Mouse (Mus musculus) kidney, adult 2 months (tissue): ENCODE data around the gene Efemp1. TPM values are rescaled to one million over a fixed set of nuclear protein-coding genes. Genes with fewer than 3 reads are reported as not detected.

Experiments
- DNase-seq: peaks from one replicate; pipeline ENCODE4 v3.0.0; 2021
- H3K27ac ChIP-seq: fragments of 200-500 bp; 2 replicates; pipeline ENCODE4 v1.5.1; 2012; ENCODE audit warnings: low read depth, low read length, control low read depth, inconsistent platforms; ENCODE audit not compliant: insufficient read depth
- H3K27me3 ChIP-seq: fragments of 200-500 bp; replicated peaks from 2 replicates; pipeline ENCODE4 v1.6.1; 2012; ENCODE audit warnings: mild to moderate bottlenecking, moderate library complexity, low read length, inconsistent platforms; ENCODE audit not compliant: control insufficient read depth, insufficient read depth
- H3K36me3 ChIP-seq: fragments of 200-500 bp; 2 replicates; pipeline ENCODE4 v1.6.1; 2012; ENCODE audit warnings: mild to moderate bottlenecking, moderate library complexity, low read length, inconsistent platforms; ENCODE audit not compliant: control insufficient read depth, insufficient read depth
- H3K4me1 ChIP-seq: fragments of 200-500 bp; 2 replicates; pipeline ENCODE4 v1.6.1; 2011; ENCODE audit warnings: low read length; ENCODE audit not compliant: control insufficient read depth, insufficient read depth
- H3K4me3 ChIP-seq: fragments of 200-500 bp; 2 replicates; pipeline ENCODE4 v1.5.1; 2011; ENCODE audit warnings: mild to moderate bottlenecking, low read depth, low read length, control low read depth; ENCODE audit not compliant: insufficient read depth
- CTCF ChIP-seq: fragments of 200-500 bp; conservative IDR thresholded peaks from 2 replicates; pipeline ENCODE4 v1.5.1; 2011; ENCODE audit warnings: low read depth, mild to moderate bottlenecking, control low read depth, low read length, moderate library complexity, mixed read lengths; ENCODE audit not compliant: insufficient read depth, insufficient read length
- POLR2A ChIP-seq: fragments of 200-500 bp; IDR thresholded peaks from one replicate; pipeline ENCODE4 v1.6.1; 2011; ENCODE audit warnings: low read depth, low read length, control low read depth
- WGBS: fragments of 180-500 bp; shearing (Covaris S2); methylation state at CpG from one replicate; pipeline ENCODE4 v1.1.7; 2018; 5-methylcytosine and 5-hydroxymethylcytosine counted together
- polyA plus RNA-seq: library from polyadenylated mRNA; depleted of rRNA; stranded (reverse); fragments of >200 nt; gene quantifications from 2 replicates; pipeline ENCODE4 v1.2.3, GENCODE M21; 2012

Gene Efemp1
- polyA plus RNA-seq, 1 experiment: 28.8 TPM

GRCm38 (mm10) chr11:28835141-28835540, 17.9 kb upstream of the Efemp1 start:
- no peak for TF ChIP-seq CTCF
- no peak for TF ChIP-seq POLR2A
- Histone ChIP-seq H3K27me3 (no peaks in the 10 kb centered on the region; the same call in 1 of the 2 replicates), H3K4me3 (no peak overlapping the region), H3K27ac (no peak overlapping the region), H3K36me3 (no peaks in the 10 kb centered on the region), H3K4me1 (no peaks in the 10 kb centered on the region)
- DNase-seq: no peak

GRCm38 (mm10) chr11:28849841-28850240, 3.2 kb upstream of the Efemp1 start:
- no peaks in the 10 kb centered on the region for H3K4me1 ChIP-seq
- no peaks in the 10 kb centered on the region for H3K36me3 ChIP-seq
- no peak overlapping the region for H3K4me3 ChIP-seq
- no peak for DNase-seq
- H3K27ac ChIP-seq: no peak overlapping the region
- H3K27me3 ChIP-seq: no peaks in the 10 kb centered on the region
- no peak for TF ChIP-seq CTCF
- no peak for TF ChIP-seq POLR2A

- no peak overlapping the region for H3K27ac ChIP-seq
- DNase-seq: no peak
- WGBS: 84% methylated on average over 4 of the region's 4 CpGs
Observed at GRCm38 (mm10) chr11:28851645-28852044, 1.4 kb upstream of the Efemp1 start.

GRCm38 (mm10) chr11:28852361-28852919, 564 bp upstream of the Efemp1 start:
- Histone ChIP-seq H3K27ac (no peak overlapping the region), H3K4me3 (no peak overlapping the region), H3K4me1 (no peaks in the 10 kb centered on the region), H3K27me3 (no peaks in the 10 kb centered on the region), H3K36me3 (no peaks in the 10 kb centered on the region)
- WGBS: 32% methylated on average over 6 of the region's 6 CpGs
- TF ChIP-seq POLR2A (no peak), CTCF (no peak)
- no peak for DNase-seq

More at GRCm38 (mm10) chr11:28851645-28852044, 1.4 kb upstream of the Efemp1 start:
- no peaks in the 10 kb centered on the region for H3K4me1 ChIP-seq
- H3K4me3 ChIP-seq: no peak overlapping the region
- H3K27me3 ChIP-seq: no peaks in the 10 kb centered on the region
- H3K36me3 ChIP-seq: no peaks in the 10 kb centered on the region
- TF ChIP-seq CTCF (no peak), POLR2A (no peak)

DNA sequence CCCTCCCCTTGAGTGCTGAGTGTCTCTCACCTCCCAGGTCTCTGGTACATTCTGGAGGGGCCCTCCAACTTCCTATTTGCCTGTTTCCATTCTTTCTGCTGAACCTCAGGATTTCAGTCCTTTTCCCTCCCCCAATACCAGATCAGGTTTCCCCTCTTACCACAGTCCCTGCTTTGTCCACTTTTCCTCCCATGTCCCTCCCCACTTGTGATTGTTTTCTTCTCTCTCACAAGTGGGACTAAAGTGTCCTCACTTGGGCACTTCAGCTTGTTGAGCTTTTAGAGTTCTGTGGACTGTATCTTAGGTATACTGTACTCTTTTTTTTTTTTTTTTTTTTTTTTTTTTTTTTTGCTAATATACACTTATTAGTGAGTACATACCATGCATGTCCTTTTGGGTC, 6.1 kb downstream of the Efemp1 start:
- Histone ChIP-seq H3K27ac (no peak overlapping the region), H3K4me1 (no peaks in the 10 kb centered on the region), H3K36me3 (no peaks in the 10 kb centered on the region), H3K4me3 (no peak overlapping the region), H3K27me3 (no peaks in the 10 kb centered on the region)
- DNase-seq: no peak
- TF ChIP-seq CTCF (no peak), POLR2A (no peak)

DNA sequence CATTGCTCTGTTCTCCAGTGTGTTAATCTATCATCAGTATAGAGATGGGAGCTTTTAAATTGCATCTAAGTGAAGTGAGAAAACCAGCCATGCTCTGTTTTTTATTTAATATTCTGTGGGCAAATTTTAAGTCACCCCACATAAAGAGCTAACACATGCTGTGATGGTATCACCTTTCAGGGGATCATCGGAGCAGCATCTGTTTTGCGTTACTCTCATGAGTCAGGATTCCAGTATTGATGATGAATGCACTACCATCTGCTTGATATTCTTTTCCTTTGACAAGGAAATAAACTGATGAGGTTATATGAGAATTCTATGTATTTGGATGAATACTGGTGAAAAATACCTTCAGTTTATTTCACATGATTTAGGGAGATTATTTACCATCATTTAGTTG, 16.1 kb downstream of the Efemp1 start:
- H3K36me3 ChIP-seq: no peaks in the 10 kb centered on the region
- TF ChIP-seq CTCF (no peak), POLR2A (no peak)
- no peak for DNase-seq
- no peaks in the 10 kb centered on the region for H3K4me1 ChIP-seq
- 77% methylated on average over 2 of the region's 2 CpGs for WGBS
- H3K27ac ChIP-seq: no peak overlapping the region
- H3K27me3 ChIP-seq: no peaks in the 10 kb centered on the region
- H3K4me3 ChIP-seq: no peak overlapping the region

GRCm38 (mm10) chr11:28881381-28881976, 28.5 kb downstream of the Efemp1 start:
- WGBS: 65% methylated on average over 2 of the region's 2 CpGs
- Histone ChIP-seq H3K36me3 (no peaks in the 10 kb centered on the region), H3K27me3 (no peaks in the 10 kb centered on the region), H3K27ac (no peak overlapping the region), H3K4me3 (no peak overlapping the region), H3K4me1 (no peaks in the 10 kb centered on the region)
- TF ChIP-seq CTCF (no peak), POLR2A (no peak)
- no peak for DNase-seq

- no peak overlapping the region for H3K27ac ChIP-seq
- no peaks in the 10 kb centered on the region for H3K4me1 ChIP-seq
- no peak overlapping the region for H3K4me3 ChIP-seq
- H3K36me3 ChIP-seq: no peaks in the 10 kb centered on the region
- no peak for DNase-seq
- WGBS: 69% methylated on average over 4 of the region's 4 CpGs
- no peak for TF ChIP-seq CTCF
- TF ChIP-seq POLR2A: no peak
- H3K27me3 ChIP-seq: no peaks in the 10 kb centered on the region
Observed at GRCm38 (mm10) chr11:28883106-28883505, 30.1 kb downstream of the Efemp1 start.
